ENCODE assay signal across 26 mouse cellular contexts in genomic region chr5:150328686-150329085, GRCm38 (mm10).
DNase-seq lines count a peak whose midpoint lies in the region; ATAC-seq lines count a peak whose summit lies in the region.
"Had no signal": no experiment of that assay in that cellular context is flagged by ENCODE, and none has a peak within 500 bp of the region (broad histone marks: within the 10 kb centered on the region; RNA-seq: fewer than 3 reads in every experiment).

No protein-coding gene starts in this region.

- ATAC-seq in frontal cortex, adult (ENCODE audit: low TSS enrichment), result 0 out of 2 replicates have a peak, but pooled peaks have one; percentile 18
- ATAC-seq in heart, embryonic 11.5 days (replicated peaks; ENCODE audit: insufficient number of reproducible peaks, low FRiP score, low TSS enrichment), result no peak
- ATAC-seq: CD4-positive, CD25-positive, alpha-beta regulatory T cell, adult 4 months; forebrain, embryonic 14.5 days; hindbrain, embryonic 16.5 days; inflammation-experienced regulatory T-cells, adult 6 months; intestine, postnatal 0 days had no signal

- H3K36me3 ChIP-seq in heart, embryonic 11.5 days (ENCODE audit: control insufficient read depth, insufficient read depth, low read length), result 0 out of 2 replicates have a peak, but pooled peaks cover 4% of the 10 kb centered on the region
- H3K36me3 ChIP-seq: embryonic facial prominence, embryonic 15.5 days; forebrain, embryonic 10.5 days; G1E; hindbrain, embryonic 12.5 days had no signal

- no peak overlapping the region for H3K27ac ChIP-seq in heart, embryonic 11.5 days (ENCODE audit: low read depth, low read length)
- H3K27ac ChIP-seq: embryonic facial prominence, embryonic 15.5 days; forebrain, embryonic 10.5 days; hindbrain, embryonic 12.5 days had no signal

- H3K4me2 ChIP-seq in heart, embryonic 11.5 days, result no peak overlapping the region
- H3K4me2 ChIP-seq: embryonic facial prominence, embryonic 15.5 days; hindbrain, embryonic 12.5 days had no signal

- H3K4me3 ChIP-seq in heart, embryonic 11.5 days (ENCODE audit: low read depth, low read length), result no peak overlapping the region
- H3K4me3 ChIP-seq: embryonic facial prominence, embryonic 15.5 days; erythroblast, embryonic 14.5 days; forebrain, embryonic 10.5 days; hindbrain, embryonic 12.5 days had no signal

- no peaks in the 10 kb centered on the region for H3K27me3 ChIP-seq in heart, embryonic 11.5 days (ENCODE audit: control insufficient read depth, insufficient read depth, low read length)
- H3K27me3 ChIP-seq: embryonic facial prominence, embryonic 15.5 days; hindbrain, embryonic 12.5 days had no signal

- 74% methylated on average over 6 of the region's 6 CpGs for WGBS in heart, embryonic 11.5 days (ENCODE audit: insufficient replicate concordance)

- peaks cover 10% of the 10 kb centered on the region for H3K4me1 ChIP-seq in heart, embryonic 11.5 days (ENCODE audit: control insufficient read depth, insufficient read depth, low read length)
- H3K4me1 ChIP-seq: embryonic facial prominence, embryonic 15.5 days; forebrain, embryonic 10.5 days; hindbrain, embryonic 12.5 days had no signal

- no peaks in the 10 kb centered on the region for H3K9me3 ChIP-seq in heart, embryonic 11.5 days (replicated peaks; ENCODE audit: control insufficient read depth, low read length)
- H3K9me3 ChIP-seq: embryonic facial prominence, embryonic 15.5 days; forebrain, embryonic 10.5 days; hindbrain, embryonic 12.5 days had no signal

- no peak overlapping the region for H3K9ac ChIP-seq in heart, embryonic 11.5 days (ENCODE audit: low read depth, low read length)
- H3K9ac ChIP-seq: embryonic facial prominence, embryonic 15.5 days; hindbrain, embryonic 12.5 days had no signal

- DNase-seq in frontal cortex, postnatal 25 days (ENCODE audit: low spot score in 2 of 2), result no peak
- peak; percentile 66 for DNase-seq in heart, adult 11 months
- DNase-seq in brain, adult 2 months (ENCODE audit: low read depth, low spot score), result peak; percentile 43
- DNase-seq in skeletal muscle tissue, adult 2 months (ENCODE audit: low read depth, low spot score), result peak; percentile 72
- DNase-seq in urinary bladder, postnatal 36 days (ENCODE audit: low spot score in 2 of 2), result no peak
- DNase-seq: adrenal gland, adult 8-10 months; adrenal gland, postnatal 36 days; B cell, adult 2 months; cerebellum, adult 11 months; cerebellum, adult 8-10 months; cerebellum, postnatal 14 days; embryo, embryonic 11 days; heart, postnatal 10 days; heart, postnatal 4 days had no signal

Comparison
In these comparisons a context has a peak if more than half of its experiments do, and no peak if none do; other contexts are left out.
1. DNase-seq: peak in heart, adult 11 months (single experiment), brain, adult 2 months (single experiment) and skeletal muscle tissue, adult 2 months (single experiment); none in frontal cortex, postnatal 25 days (0 of 2) and urinary bladder, postnatal 36 days (0 of 2).